Mouse (Mus musculus): ENCODE measurements around the gene Mamdc2. TPM values are rescaled to one million over a fixed set of nuclear protein-coding genes. Genes with fewer than 3 reads are reported as not detected.

The Mamdc2 gene
- total and polyA plus RNA-seq, 2 experiments: 1.5 to 2.1 TPM

DNA sequence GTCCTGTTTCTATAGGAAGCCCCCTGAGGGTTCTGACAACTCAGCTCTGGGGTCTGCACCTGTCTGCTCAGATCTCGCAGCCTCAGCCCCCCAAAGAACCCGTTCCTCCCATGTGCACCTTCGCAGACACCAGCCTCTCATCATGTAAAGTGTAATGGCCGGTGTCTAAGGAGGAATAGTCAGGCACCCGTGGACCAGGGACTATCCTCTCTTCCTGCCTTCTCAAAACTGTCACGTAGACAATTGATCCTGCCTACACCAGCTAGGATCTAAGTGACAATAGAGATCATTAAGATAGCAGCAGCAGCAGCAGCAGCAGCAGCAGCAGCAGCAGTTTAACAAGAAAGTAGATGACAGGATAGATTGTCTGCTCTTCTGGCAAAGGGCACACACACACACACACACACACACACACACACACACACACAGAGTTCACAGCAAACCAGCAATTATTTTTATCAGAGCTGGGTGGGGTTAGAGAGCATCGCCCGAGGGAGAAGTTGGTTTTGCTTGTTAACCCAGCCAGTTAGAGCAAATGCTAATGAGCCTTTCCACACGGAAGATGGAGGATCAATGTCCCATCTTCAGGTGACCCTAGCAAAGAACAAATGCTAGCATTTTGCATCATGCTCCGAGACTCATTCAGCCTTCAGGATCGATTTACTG, 71.6 kb downstream of the Mamdc2 start:
- TF ChIP-seq CTCF (IDR thresholded peaks at IDR 0.05; ENCODE audit: low read depth, low read length) (no peak), POLR2A (IDR thresholded peaks at IDR 0.05; ENCODE audit: extremely low read depth, insufficient read depth, low read length) (no peak)
- 60% methylated on average over 11 of the region's 11 CpGs for WGBS

GRCm38 (mm10) chr19:23374941-23375656, 73.1 kb downstream of the Mamdc2 start:
- no peak overlapping the region for H3K9ac ChIP-seq (ENCODE audit: low read depth, low read length)
- no peak for TF ChIP-seq CTCF (IDR thresholded peaks at IDR 0.05; ENCODE audit: low read depth, low read length)
- no peak for TF ChIP-seq POLR2A (IDR thresholded peaks at IDR 0.05; ENCODE audit: extremely low read depth, insufficient read depth, low read length)
- no peak overlapping the region for H3K4me3 ChIP-seq (ENCODE audit: insufficient read depth, low read depth, low read length)
- H3K27ac ChIP-seq (replicated peaks; ENCODE audit: insufficient read depth, low read depth, low read length): no peak overlapping the region
- WGBS: 81% methylated on average over 7 of the region's 7 CpGs
- DNase-seq (ENCODE audit: extremely low read depth, low read depth, low spot score): no peak
- H3K27me3 ChIP-seq (ENCODE audit: control insufficient read depth, insufficient read depth, low read length): no peaks in the 10 kb centered on the region
- no peaks in the 10 kb centered on the region for H3K4me1 ChIP-seq (ENCODE audit: control insufficient read depth, insufficient read depth, low read length)
- no peaks in the 10 kb centered on the region for H3K79me2 ChIP-seq (ENCODE audit: control insufficient read depth, insufficient read depth, low read length)
- no peaks in the 10 kb centered on the region for H3K36me3 ChIP-seq (ENCODE audit: control insufficient read depth, insufficient read depth, low read length)

More for the DNA sequence above, 71.6 kb downstream of the Mamdc2 start:
- Histone ChIP-seq H3K27me3 (ENCODE audit: control insufficient read depth, insufficient read depth, low read length) (no peaks in the 10 kb centered on the region), H3K79me2 (ENCODE audit: control insufficient read depth, insufficient read depth, low read length) (no peaks in the 10 kb centered on the region), H3K4me1 (ENCODE audit: control insufficient read depth, insufficient read depth, low read length) (no peaks in the 10 kb centered on the region), H3K4me3 (ENCODE audit: insufficient read depth, low read depth, low read length) (no peak overlapping the region), H3K27ac (replicated peaks; ENCODE audit: insufficient read depth, low read depth, low read length) (no peak overlapping the region), H3K9ac (ENCODE audit: low read depth, low read length) (no peak overlapping the region), H3K36me3 (ENCODE audit: control insufficient read depth, insufficient read depth, low read length) (no peaks in the 10 kb centered on the region)
- DNase-seq (ENCODE audit: extremely low read depth, low read depth, low spot score): no peak

DNA sequence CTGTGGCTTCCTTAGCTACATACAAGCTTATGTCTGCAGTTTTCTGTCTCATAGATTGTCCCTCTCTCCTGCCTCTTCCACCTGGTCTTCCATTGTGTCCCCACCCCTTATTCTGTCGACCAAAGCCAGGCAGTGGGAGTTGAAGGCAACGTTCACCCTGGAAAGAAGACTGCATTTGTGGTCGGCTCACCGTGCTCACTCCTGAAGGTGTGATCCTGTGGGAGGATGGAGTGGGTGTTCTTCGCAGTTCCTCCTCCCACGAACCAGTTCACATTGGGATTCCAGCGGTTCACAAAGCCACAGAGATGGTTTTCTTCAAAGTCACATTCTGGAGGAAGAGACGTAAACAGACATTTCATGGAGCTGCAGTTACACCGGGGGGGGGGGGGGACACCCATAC, 74.5 kb downstream of the Mamdc2 start:
- Histone ChIP-seq H3K4me1 (ENCODE audit: control insufficient read depth, insufficient read depth, low read length) (no peaks in the 10 kb centered on the region), H3K9ac (ENCODE audit: low read depth, low read length) (no peak overlapping the region), H3K36me3 (ENCODE audit: control insufficient read depth, insufficient read depth, low read length) (no peaks in the 10 kb centered on the region), H3K27ac (replicated peaks; ENCODE audit: insufficient read depth, low read depth, low read length) (no peak overlapping the region), H3K27me3 (ENCODE audit: control insufficient read depth, insufficient read depth, low read length) (no peaks in the 10 kb centered on the region), H3K79me2 (ENCODE audit: control insufficient read depth, insufficient read depth, low read length) (no peaks in the 10 kb centered on the region), H3K4me3 (ENCODE audit: insufficient read depth, low read depth, low read length) (no peak overlapping the region)
- DNase-seq (ENCODE audit: extremely low read depth, low read depth, low spot score): no peak
- no peak for TF ChIP-seq CTCF (IDR thresholded peaks at IDR 0.05; ENCODE audit: low read depth, low read length)
- TF ChIP-seq POLR2A (IDR thresholded peaks at IDR 0.05; ENCODE audit: extremely low read depth, insufficient read depth, low read length): no peak
- WGBS: 67% methylated on average over 9 of the region's 9 CpGs

DNA sequence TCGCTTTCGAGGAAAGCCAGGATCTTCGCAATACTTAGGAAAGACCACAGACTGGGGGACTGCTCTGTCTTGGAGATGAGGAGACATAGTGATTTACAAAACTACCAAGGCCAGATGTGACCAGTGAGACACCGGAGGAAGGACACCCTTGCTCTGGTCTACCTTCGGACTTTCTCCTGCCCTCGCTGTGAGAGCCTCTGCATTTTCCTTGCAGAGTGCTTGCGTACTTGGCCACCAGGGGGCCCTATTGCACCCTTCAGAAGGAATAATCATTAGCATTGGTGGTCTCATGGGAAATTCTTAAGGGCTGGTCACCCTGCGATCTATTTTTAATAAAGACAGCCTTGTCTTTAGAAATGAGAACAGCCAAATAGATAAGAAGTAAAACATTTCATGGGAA, 75.0 kb downstream of the Mamdc2 start:
- H3K27me3 ChIP-seq (ENCODE audit: control insufficient read depth, insufficient read depth, low read length): no peaks in the 10 kb centered on the region
- no peaks in the 10 kb centered on the region for H3K4me1 ChIP-seq (ENCODE audit: control insufficient read depth, insufficient read depth, low read length)
- no peak overlapping the region for H3K9ac ChIP-seq (ENCODE audit: low read depth, low read length)
- H3K36me3 ChIP-seq (ENCODE audit: control insufficient read depth, insufficient read depth, low read length): no peaks in the 10 kb centered on the region
- TF ChIP-seq POLR2A (IDR thresholded peaks at IDR 0.05; ENCODE audit: extremely low read depth, insufficient read depth, low read length): no peak
- TF ChIP-seq CTCF (IDR thresholded peaks at IDR 0.05; ENCODE audit: low read depth, low read length): peak; percentile 74
- 44% methylated on average over 8 of the region's 8 CpGs for WGBS
- H3K4me3 ChIP-seq (ENCODE audit: insufficient read depth, low read depth, low read length): no peak overlapping the region
- DNase-seq (ENCODE audit: extremely low read depth, low read depth, low spot score): peak; percentile 15
- H3K27ac ChIP-seq (replicated peaks; ENCODE audit: insufficient read depth, low read depth, low read length): no peak overlapping the region
- H3K79me2 ChIP-seq (ENCODE audit: control insufficient read depth, insufficient read depth, low read length): no peaks in the 10 kb centered on the region

DNA sequence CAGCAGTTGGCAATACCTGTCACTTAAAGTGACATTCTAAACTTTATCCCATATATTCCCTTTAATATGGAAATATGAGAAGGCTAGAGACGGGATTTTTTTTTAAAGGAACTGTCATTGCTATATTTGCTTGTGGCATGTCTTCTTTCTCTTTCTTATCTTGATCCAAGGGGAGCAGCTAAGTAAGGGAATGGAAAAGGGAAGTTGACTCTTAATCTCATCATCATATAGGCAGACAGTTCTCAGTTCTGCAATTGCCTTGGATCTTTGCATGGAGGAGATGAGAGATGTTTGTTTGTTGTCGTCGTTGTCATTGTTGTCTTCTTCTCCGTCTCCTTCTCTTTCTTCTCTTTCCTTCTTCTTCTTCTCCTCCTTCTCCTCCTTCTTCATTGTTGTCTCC, 79.0 kb downstream of the Mamdc2 start:
- Histone ChIP-seq H3K27me3 (ENCODE audit: control insufficient read depth, insufficient read depth, low read length) (no peaks in the 10 kb centered on the region), H3K27ac (replicated peaks; ENCODE audit: insufficient read depth, low read depth, low read length) (no peak overlapping the region), H3K9ac (ENCODE audit: low read depth, low read length) (no peak overlapping the region), H3K36me3 (ENCODE audit: control insufficient read depth, insufficient read depth, low read length) (no peaks in the 10 kb centered on the region), H3K4me1 (ENCODE audit: control insufficient read depth, insufficient read depth, low read length) (no peaks in the 10 kb centered on the region), H3K4me3 (ENCODE audit: insufficient read depth, low read depth, low read length) (no peak overlapping the region), H3K79me2 (ENCODE audit: control insufficient read depth, insufficient read depth, low read length) (no peaks in the 10 kb centered on the region)
- WGBS: 79% methylated on average over 4 of the region's 4 CpGs
- no peak for TF ChIP-seq CTCF (IDR thresholded peaks at IDR 0.05; ENCODE audit: low read depth, low read length)
- TF ChIP-seq POLR2A (IDR thresholded peaks at IDR 0.05; ENCODE audit: extremely low read depth, insufficient read depth, low read length): no peak
- no peak for DNase-seq (ENCODE audit: extremely low read depth, low read depth, low spot score)

- TF ChIP-seq CTCF (IDR thresholded peaks at IDR 0.05; ENCODE audit: low read depth, low read length): no peak
- no peak for TF ChIP-seq POLR2A (IDR thresholded peaks at IDR 0.05; ENCODE audit: extremely low read depth, insufficient read depth, low read length)
- Histone ChIP-seq H3K27me3 (ENCODE audit: control insufficient read depth, insufficient read depth, low read length) (no peaks in the 10 kb centered on the region), H3K27ac (replicated peaks; ENCODE audit: insufficient read depth, low read depth, low read length) (no peak overlapping the region), H3K4me3 (ENCODE audit: insufficient read depth, low read depth, low read length) (no peak overlapping the region), H3K4me1 (ENCODE audit: control insufficient read depth, insufficient read depth, low read length) (no peaks in the 10 kb centered on the region), H3K36me3 (ENCODE audit: control insufficient read depth, insufficient read depth, low read length) (no peaks in the 10 kb centered on the region), H3K79me2 (ENCODE audit: control insufficient read depth, insufficient read depth, low read length) (no peaks in the 10 kb centered on the region), H3K9ac (ENCODE audit: low read depth, low read length) (no peak overlapping the region)
- no peak for DNase-seq (ENCODE audit: extremely low read depth, low read depth, low spot score)
- 76% methylated on average over 3 of the region's 3 CpGs for WGBS
Observed at GRCm38 (mm10) chr19:23362006-23362405, 86.2 kb downstream of the Mamdc2 start.
